Mouse (Mus musculus): ENCODE data around the gene Zfp1.

GRCm38 (mm10) chr8:111645715-111646114 lies 2.5 kb downstream of the Zfp1 start:
- TF ChIP-seq CTCF (conservative IDR thresholded peaks at IDR 0.05; ENCODE audit: low read length), result no peak
- no peak for TF ChIP-seq NANOG (IDR thresholded peaks at IDR 0.05; ENCODE audit: borderline replicate concordance, low read length)
- no peak for TF ChIP-seq POU5F1 (IDR thresholded peaks at IDR 0.05; ENCODE audit: borderline replicate concordance, low read length)

All from E14TG2a.4 (cell line).